Mouse (Mus musculus): ENCODE results near the gene Aqp1. TPM values are rescaled to one million over a fixed set of nuclear protein-coding genes. Genes with fewer than 3 reads are reported as not detected.

The Aqp1 gene
- total RNA-seq, 1 experiment from 2014 or later: 34.6 TPM

Small RNA genes within 50 kb of the gene (microRNA-seq; reads per million reads assigned to microRNA genes)
- gene Gm25458: 0 reads per million in 2 experiments

Other genes with a start within 250 kb of the Aqp1 start
- not detected in 2 replicates for gene Crhr2, start 203.4 kb upstream of the Aqp1 start, total RNA-seq (2021)
- 4.6 and 10.4 TPM in 2 replicates for gene Inmt, start 161.4 kb upstream of the Aqp1 start, total RNA-seq (2021)
- gene Mindy4, start 133.0 kb upstream of the Aqp1 start, total RNA-seq (2021): 6.0 and 6.2 TPM in 2 replicates
- not detected in 2 replicates for gene Ghrhr, start 39.9 kb downstream of the Aqp1 start, total RNA-seq (2021)
- gene Adcyap1r1, start 115.5 kb downstream of the Aqp1 start, total RNA-seq (2021): 28.9 and 37.9 TPM in 2 replicates